Mouse (Mus musculus) limb, embryonic 13.5 days (tissue): ENCODE results near the gene Slc13a4. TPM values are rescaled to one million over a fixed set of nuclear protein-coding genes. Genes with fewer than 3 reads are reported as not detected.

Experiments used
- ATAC-seq: fragments of 200-750 bp; cut with Nextera tagmentation; 2 replicates; pipeline ENCODE4 v1.8.0; 2017; ENCODE audit warnings: low read depth, moderate number of reproducible peaks, moderate TSS enrichment; ENCODE audit not compliant: low FRiP score
- H3K27ac ChIP-seq: fragments of 300-500 bp; sonication (generic); 2 replicates; pipeline ENCODE4 v1.5.1; 2015; ENCODE audit warnings: inconsistent platforms, mild to moderate bottlenecking, moderate library complexity
- H3K27me3 ChIP-seq: fragments of 300-500 bp; sonication (generic); 2 replicates; pipeline ENCODE4 v1.6.1; 2015; ENCODE audit warnings: mild to moderate bottlenecking, inconsistent platforms
- H3K36me3 ChIP-seq: fragments of 300-500 bp; sonication (generic); 2 replicates; pipeline ENCODE4 v1.6.1; 2015; ENCODE audit warnings: inconsistent platforms, mild to moderate bottlenecking, moderate library complexity
- H3K4me1 ChIP-seq: fragments of 300-500 bp; sonication (generic); 2 replicates; pipeline ENCODE4 v1.6.1; 2015; ENCODE audit warnings: inconsistent platforms
- H3K4me2 ChIP-seq: fragments of 300-500 bp; sonication (generic); replicated peaks from 2 replicates; pipeline ENCODE4 v1.6.1; 2015; ENCODE audit warnings: inconsistent platforms, mild to moderate bottlenecking, moderate library complexity
- H3K4me3 ChIP-seq: fragments of 300-500 bp; sonication (generic); 2 replicates; pipeline ENCODE4 v1.5.1; 2015; ENCODE audit warnings: moderate library complexity, mild to moderate bottlenecking, inconsistent platforms
- H3K9ac ChIP-seq: fragments of 300-500 bp; sonication (generic); 2 replicates; pipeline ENCODE4 v1.6.1; 2015; ENCODE audit warnings: mild to moderate bottlenecking, inconsistent platforms
- H3K9me3 ChIP-seq: fragments of 300-500 bp; sonication (generic); 2 replicates; pipeline ENCODE4 v1.6.1; 2016; ENCODE audit warnings: inconsistent platforms
- WGBS: fragments of 180-500 bp; shearing (Covaris S2); methylation state at CpG from one replicate; pipeline ENCODE4 v1.1.7; 2015; 5-methylcytosine and 5-hydroxymethylcytosine counted together
- polyA plus RNA-seq: library from polyadenylated mRNA; unstranded; fragments of >200 nt; fragmentation: Nextera tagmentation; extraction: Ambion mirVana; gene quantifications from 2 replicates; pipeline ENCODE4 v1.2.1, GENCODE M21; 2015

Slc13a4 gene
- polyA plus RNA-seq, 1 experiment from 2014 or later = 0.28 TPM

DNA sequence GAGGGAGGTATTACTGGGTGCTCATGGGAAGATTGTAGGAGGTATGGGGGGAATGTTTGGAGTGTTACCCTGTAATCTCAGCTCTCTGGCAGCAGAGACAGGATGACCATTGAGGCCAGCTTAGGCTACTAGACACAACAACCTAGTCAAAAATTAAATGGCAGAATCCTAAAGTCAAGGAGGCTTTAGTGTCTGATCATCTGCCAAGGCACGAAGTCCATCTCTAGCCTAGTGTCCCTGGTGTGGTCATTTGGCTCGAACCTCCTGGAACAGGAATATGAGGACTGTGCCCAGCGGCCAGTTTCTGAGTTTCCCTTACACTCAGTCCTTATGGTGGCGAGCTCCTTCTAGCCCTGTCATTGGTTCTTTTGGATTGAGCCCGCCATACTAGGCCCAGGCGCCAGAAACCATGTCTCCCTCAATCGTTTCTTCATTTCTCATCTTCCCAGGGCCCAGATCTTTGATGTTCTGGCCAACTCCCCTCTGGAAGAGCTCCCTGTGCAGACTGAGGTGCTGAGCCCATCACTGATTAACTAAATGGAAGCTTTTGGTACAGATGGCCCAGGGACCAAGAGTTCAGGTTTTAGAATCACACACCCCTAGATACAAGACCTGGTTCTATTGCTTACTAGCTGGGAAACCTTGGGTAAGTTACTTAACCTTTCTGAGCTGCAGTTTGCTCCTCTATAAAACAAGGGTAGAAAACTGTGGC lies 10.3 kb downstream of the Slc13a4 start:
- Histone ChIP-seq H3K4me3 (no peak overlapping the region), H3K36me3 (no peaks in the 10 kb centered on the region), H3K4me1 (0 out of 2 replicates have a peak, but pooled peaks cover 4% of the 10 kb centered on the region), H3K9me3 (0 out of 2 replicates have a peak, but pooled peaks cover 8% of the 10 kb centered on the region), H3K27ac (no peak overlapping the region), H3K27me3 (no peaks in the 10 kb centered on the region), H3K4me2 (no peak overlapping the region), H3K9ac (no peak overlapping the region)
- ATAC-seq = no peak
- 89% methylated on average over 7 of the region's 7 CpGs for WGBS

DNA sequence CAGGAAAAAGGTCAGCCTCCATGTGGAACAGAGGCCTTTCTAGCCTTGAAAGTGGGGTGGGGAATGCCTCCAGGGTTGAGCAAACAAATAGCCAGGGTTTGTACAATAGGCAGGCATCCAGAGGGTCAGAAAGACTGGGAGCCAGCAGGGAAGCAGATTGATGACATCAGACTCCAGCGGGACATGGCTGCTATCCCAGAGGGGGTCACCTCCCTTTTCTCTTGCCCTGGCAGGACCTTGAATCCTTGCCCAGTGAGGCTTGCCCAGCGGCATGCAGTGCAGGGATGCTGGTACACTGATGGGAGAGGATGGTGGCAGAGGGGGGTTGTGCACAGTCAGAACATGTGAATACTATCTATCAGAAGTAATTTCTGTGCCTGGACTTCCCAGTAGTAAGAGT lies 10.9 kb downstream of the Slc13a4 start:
- no peak for ATAC-seq
- no peak overlapping the region for H3K27ac ChIP-seq
- H3K9ac ChIP-seq = no peak overlapping the region
- no peaks in the 10 kb centered on the region for H3K27me3 ChIP-seq
- H3K4me2 ChIP-seq = no peak overlapping the region
- 0 out of 2 replicates have a peak, but pooled peaks cover 8% of the 10 kb centered on the region for H3K9me3 ChIP-seq
- H3K4me3 ChIP-seq = no peak overlapping the region
- H3K4me1 ChIP-seq = 0 out of 2 replicates have a peak, but pooled peaks cover 4% of the 10 kb centered on the region
- 85% methylated on average over 2 of the region's 2 CpGs for WGBS
- H3K36me3 ChIP-seq = no peaks in the 10 kb centered on the region

DNA sequence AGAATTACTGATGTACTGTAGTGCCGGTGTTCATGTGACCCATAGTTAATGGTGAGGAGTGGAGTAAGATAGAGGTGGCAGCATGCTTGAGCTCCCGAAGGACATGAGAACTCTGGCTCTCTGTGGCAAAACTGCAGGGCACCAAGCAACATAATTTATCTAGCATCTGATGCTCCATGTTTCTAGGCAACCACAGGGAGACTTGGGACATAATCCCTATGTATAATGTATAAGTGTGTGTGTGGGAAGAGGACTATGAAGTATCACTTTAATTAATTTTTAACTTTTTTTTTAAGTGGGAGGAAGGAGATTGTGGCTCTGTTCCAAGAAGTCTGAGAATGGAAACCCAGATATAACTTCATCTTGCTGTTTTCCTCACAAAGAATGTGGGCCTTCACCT lies 13.0 kb downstream of the Slc13a4 start:
- Histone ChIP-seq H3K36me3 (no peaks in the 10 kb centered on the region), H3K9ac (no peak overlapping the region), H3K4me1 (peaks cover 8% of the 10 kb centered on the region), H3K9me3 (0 out of 2 replicates have a peak, but pooled peaks cover 8% of the 10 kb centered on the region), H3K4me2 (no peak overlapping the region), H3K4me3 (no peak overlapping the region), H3K27ac (no peak overlapping the region), H3K27me3 (no peaks in the 10 kb centered on the region)
- ATAC-seq = no peak
- WGBS = 90% methylated on average over 2 of the region's 2 CpGs

DNA sequence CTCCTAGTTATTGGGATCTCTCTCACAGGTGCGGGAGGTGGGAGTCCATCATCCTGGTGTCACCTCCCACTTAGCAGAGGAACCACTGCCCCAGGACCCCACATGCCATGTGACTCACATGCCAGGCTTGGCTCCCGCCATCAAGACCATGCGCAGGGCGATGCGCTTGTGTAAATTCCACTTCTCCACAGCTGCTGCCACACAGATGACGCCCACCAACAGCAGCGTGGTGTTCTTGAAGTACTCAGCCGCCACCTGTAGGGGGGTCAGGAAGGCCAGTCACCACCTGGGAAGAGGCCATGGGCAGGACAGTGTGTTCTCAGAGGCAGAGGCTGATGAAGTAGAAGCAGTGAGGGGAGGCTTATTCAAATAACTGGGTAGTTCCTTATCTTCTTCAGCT lies 18.3 kb downstream of the Slc13a4 start:
- WGBS = 90% methylated on average over 8 of the region's 8 CpGs
- H3K4me2 ChIP-seq = no peak overlapping the region

DNA sequence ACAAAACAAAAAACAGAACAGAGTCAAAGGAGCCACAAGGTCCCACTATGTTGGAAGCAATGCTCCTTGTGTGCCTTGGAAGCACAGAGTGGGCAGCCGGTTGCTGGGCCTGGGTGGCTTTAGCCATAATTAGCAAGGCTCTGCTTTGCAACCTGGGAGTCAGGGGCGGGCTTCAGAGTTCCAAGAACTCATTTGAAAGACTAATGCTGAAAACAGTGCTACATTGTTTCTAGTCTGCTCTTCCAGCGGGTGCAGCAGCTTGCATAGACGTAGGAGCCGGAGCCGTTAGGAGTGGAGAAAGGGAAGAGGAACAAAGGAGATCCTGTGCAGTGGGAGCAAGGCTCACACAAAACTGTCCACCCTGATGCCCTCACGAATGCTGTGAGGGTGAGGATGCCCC lies 19.0 kb downstream of the Slc13a4 start:
- Histone ChIP-seq H3K9ac (no peak overlapping the region), H3K4me1 (peaks cover 27% of the 10 kb centered on the region), H3K9me3 (0 out of 2 replicates have a peak, but pooled peaks cover 8% of the 10 kb centered on the region), H3K4me2 (no peak overlapping the region), H3K27me3 (no peaks in the 10 kb centered on the region), H3K4me3 (no peak overlapping the region), H3K36me3 (no peaks in the 10 kb centered on the region), H3K27ac (peak overlapping the region; percentile 72)
- ATAC-seq = no peak; the same call in 1 of the 2 replicates
- 48% methylated on average over 7 of the region's 7 CpGs for WGBS

More for the DNA sequence above, 18.3 kb downstream of the Slc13a4 start:
- no peak overlapping the region for H3K27ac ChIP-seq
- H3K9me3 ChIP-seq = 0 out of 2 replicates have a peak, but pooled peaks cover 8% of the 10 kb centered on the region
- H3K4me1 ChIP-seq = peaks cover 27% of the 10 kb centered on the region
- no peak overlapping the region for H3K4me3 ChIP-seq
- ATAC-seq = no peak
- no peaks in the 10 kb centered on the region for H3K27me3 ChIP-seq
- no peaks in the 10 kb centered on the region for H3K36me3 ChIP-seq
- H3K9ac ChIP-seq = no peak overlapping the region

DNA sequence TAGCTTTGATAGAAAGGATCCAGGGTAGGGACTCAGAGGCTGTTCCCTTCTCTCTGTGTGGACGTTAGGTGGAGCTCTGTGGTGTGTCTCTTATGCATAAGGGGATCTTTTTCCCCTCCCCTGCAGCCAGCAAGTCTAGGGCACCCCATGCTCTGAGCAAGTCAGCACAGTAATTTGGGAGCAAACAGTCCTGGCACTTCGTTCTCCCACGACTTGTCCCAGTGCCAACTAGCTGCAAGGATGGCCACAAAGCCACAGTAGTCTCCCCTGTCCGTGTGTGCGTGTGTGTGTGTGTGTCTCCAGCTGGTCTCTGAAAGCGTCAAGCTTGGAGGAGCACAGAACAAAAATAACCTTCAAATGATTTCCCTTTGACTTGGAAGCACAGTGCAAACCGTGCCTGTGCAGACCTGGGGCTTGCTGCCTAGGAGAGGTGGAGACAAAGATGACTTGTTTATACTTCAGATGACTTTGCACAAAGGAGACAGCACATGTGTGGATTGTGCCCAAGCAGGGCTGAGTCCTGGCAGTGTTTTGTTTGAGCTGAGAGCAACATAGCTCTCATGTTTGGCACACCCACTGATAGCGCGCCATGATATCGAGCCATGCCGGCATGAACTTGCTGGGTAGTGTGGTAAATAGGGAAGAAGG lies 19.7 kb downstream of the Slc13a4 start:
- ATAC-seq = peak; percentile 44; the same call in 1 of the 2 replicates
- H3K9me3 ChIP-seq = 0 out of 2 replicates have a peak, but pooled peaks cover 1% of the 10 kb centered on the region
- H3K4me3 ChIP-seq = no peak overlapping the region
- peaks cover 27% of the 10 kb centered on the region for H3K4me1 ChIP-seq
- no peak overlapping the region for H3K4me2 ChIP-seq
- no peaks in the 10 kb centered on the region for H3K27me3 ChIP-seq
- no peak overlapping the region for H3K9ac ChIP-seq
- H3K27ac ChIP-seq = peak overlapping the region; percentile 72
- WGBS = 66% methylated on average over 11 of the region's 11 CpGs
- no peaks in the 10 kb centered on the region for H3K36me3 ChIP-seq

DNA sequence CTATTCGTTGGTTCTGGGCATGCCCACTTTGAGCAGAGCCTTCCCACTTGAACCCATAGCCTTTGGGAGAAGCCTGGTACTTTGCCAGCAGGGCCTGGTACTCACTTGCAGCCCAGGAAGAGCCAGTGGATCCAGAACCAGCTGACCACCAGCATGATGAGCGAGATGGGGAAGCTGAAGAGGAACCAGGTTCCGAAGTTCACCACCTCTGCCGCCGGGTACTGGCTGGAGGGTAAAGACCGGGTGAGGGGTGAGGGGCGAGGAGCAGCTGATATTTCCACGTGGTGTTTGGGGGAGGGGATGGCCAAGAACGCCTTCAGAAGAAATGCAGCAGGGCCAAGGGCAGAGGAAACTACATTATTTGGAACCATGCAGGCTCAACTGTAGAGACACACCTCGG lies 28.6 kb downstream of the Slc13a4 start:
- ATAC-seq = no peak
- Histone ChIP-seq H3K4me1 (no peaks in the 10 kb centered on the region), H3K9me3 (no peaks in the 10 kb centered on the region), H3K4me3 (no peak overlapping the region), H3K36me3 (no peaks in the 10 kb centered on the region), H3K27ac (no peak overlapping the region), H3K4me2 (no peak overlapping the region), H3K27me3 (no peaks in the 10 kb centered on the region), H3K9ac (no peak overlapping the region)
- 79% methylated on average over 10 of the region's 10 CpGs for WGBS

DNA sequence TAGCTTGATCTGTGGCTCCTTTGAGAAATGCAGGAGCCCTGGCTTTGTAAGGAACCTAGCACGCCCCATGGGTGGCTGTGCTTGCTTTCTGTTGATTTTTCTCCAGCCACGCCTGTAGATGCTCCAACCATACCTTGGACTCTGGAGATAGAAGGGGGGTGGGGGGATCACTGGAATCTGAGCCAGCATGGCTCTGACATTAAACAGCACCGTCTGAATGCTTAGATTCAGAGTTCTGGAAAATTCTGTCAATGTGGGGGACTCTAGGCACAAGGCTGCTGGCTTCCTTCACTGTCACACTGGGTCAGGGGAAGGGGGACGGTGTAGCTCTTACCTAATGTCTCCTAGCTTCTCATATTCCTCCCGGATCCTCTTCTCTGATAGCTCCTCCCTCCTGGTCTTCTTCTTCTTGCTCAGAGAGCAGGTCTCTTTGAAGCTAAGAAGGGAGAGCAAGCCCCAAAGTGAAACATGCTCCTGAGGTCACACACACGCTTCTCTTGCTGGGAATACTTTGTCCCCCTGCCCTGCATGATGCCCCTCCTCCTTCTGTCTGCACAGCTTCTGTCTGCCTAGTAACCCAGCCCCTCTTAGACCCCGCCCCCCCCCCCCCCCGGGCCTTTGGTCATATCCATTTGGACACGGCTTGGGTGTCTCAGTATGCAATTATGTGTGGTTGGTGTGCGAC lies 29.9 kb downstream of the Slc13a4 start:
- Histone ChIP-seq H3K9me3 (no peaks in the 10 kb centered on the region), H3K27me3 (no peaks in the 10 kb centered on the region), H3K9ac (no peak overlapping the region), H3K27ac (no peak overlapping the region), H3K4me3 (no peak overlapping the region), H3K36me3 (no peaks in the 10 kb centered on the region), H3K4me1 (no peaks in the 10 kb centered on the region), H3K4me2 (no peak overlapping the region)
- ATAC-seq = no peak; the same call in 1 of the 2 replicates
- 60% methylated on average over 10 of the region's 10 CpGs for WGBS

DNA sequence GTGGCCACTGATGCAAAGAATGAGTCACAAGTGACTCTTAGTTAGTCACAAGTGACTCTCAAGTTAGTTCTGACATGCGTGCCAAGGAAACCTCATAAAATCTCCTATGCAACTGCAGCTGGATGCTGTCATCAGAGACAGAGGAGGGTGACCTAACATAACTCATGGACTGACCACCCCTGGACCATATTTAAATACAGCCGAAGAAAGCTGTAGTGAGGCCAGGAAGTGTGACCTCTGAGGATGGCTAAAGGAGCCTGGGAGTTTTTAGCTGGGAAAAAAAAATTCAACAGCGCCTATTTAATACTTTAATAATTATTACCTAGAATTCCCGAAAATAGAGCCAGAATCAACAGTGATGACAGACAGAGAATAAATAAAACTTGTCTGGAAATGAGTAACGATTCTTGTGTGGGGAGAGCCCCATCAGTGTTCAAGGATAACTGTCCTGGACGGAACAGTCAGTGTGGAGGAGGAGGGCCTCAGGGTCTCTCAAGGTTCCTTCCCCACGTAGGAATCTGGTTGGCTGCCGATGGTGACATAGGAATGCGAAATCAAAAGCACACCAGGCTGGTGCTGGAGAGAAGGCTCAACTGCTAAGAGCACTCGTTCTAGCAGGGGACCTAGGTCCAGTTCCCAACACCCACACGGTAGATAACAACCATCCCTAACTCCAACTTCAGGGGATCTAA lies 34.4 kb downstream of the Slc13a4 start:
- Histone ChIP-seq H3K36me3 (peaks cover 8% of the 10 kb centered on the region; the same call in 1 of the 2 replicates), H3K4me1 (no peaks in the 10 kb centered on the region), H3K9ac (no peak overlapping the region), H3K4me2 (no peak overlapping the region), H3K27me3 (no peaks in the 10 kb centered on the region), H3K27ac (no peak overlapping the region), H3K4me3 (no peak overlapping the region), H3K9me3 (no peaks in the 10 kb centered on the region)
- ATAC-seq = no peak
- 67% methylated on average over 11 of the region's 11 CpGs for WGBS

DNA sequence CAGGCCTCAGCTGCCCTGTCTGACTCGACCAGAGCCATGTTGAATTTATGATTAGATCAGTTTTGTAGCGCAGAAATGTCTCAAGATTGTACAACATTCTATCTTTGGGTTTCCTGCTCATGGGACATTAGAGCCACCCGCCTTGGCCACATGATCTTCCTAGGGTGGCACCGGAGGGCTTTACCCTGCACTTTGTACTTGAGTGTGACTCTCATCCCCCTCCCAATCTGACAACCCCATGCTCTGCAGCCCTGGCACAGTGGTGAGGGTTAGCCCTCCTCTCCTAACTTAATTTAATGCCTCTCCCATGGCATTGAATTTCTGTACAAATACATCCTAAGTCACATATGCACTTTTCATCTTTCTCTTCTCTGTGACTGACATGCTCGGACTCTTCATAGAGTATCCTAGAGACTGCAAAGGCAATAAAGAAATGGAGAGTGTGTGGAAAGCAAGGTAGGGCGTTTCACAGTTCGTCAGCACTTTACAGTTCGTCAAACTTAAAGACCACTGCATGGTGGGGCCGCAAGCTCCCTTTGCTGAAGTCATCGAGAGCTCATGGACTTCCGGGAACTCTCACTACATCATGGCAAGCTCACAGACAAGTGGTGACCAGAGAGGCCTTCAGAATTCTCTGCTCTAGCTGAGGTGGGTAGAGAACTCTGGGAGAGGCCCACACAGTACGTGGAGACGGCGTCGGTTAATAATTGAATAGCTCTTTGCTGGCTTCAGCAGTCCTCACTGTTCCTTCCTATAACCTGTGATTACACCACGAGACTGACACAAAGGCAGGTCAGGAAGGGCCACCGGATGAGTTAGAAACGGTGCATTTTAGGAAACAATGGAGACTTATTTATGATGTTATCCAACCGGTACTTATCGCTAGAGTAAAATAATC lies 35.8 kb downstream of the Slc13a4 start:
- Histone ChIP-seq H3K9me3 (no peaks in the 10 kb centered on the region), H3K27ac (no peak overlapping the region), H3K36me3 (peaks cover 8% of the 10 kb centered on the region; the same call in 1 of the 2 replicates), H3K27me3 (no peaks in the 10 kb centered on the region), H3K4me1 (no peaks in the 10 kb centered on the region; the same call in 1 of the 2 replicates), H3K9ac (no peak overlapping the region), H3K4me2 (no peak overlapping the region), H3K4me3 (no peak overlapping the region)
- no peak for ATAC-seq
- WGBS = 87% methylated on average over 20 of the region's 20 CpGs
